Mouse (Mus musculus) myocyte (in vitro differentiated cells): ENCODE measurements around the gene Spo11. TPM values are rescaled to one million over a fixed set of nuclear protein-coding genes. Genes with fewer than 3 reads are reported as not detected.

ENCODE experiments used
- H3K27me3 ChIP-seq: one replicate; pipeline ENCODE4 v1.6.1; 2011; ENCODE audit not compliant: control insufficient read depth, insufficient read depth, insufficient read length
- H3K36me3 ChIP-seq: one replicate; pipeline ENCODE4 v1.6.1; 2011; ENCODE audit not compliant: control insufficient read depth, insufficient read depth
- H3K4me2 ChIP-seq: one replicate; pipeline ENCODE4 v1.6.1; 2011; ENCODE audit warnings: low read depth, control low read depth
- H3K4me3 ChIP-seq: one replicate; pipeline ENCODE4 v1.5.1; 2011; ENCODE audit warnings: mild to moderate bottlenecking, control low read depth, moderate library complexity
- H3K79me2 ChIP-seq: one replicate; pipeline ENCODE4 v1.6.1; 2011; ENCODE audit not compliant: control insufficient read depth, insufficient read depth
- H3ac ChIP-seq: one replicate; pipeline ENCODE4 v1.6.1; 2011; ENCODE audit not compliant: control insufficient read depth, insufficient read length
- CEBPB ChIP-seq: IDR thresholded peaks from 2 replicates; pipeline ENCODE4 v1.6.1; 2011; ENCODE audit warnings: mild to moderate bottlenecking, moderate library complexity; ENCODE audit not compliant: poor library complexity, insufficient read depth, severe bottlenecking
- E2F4 ChIP-seq: IDR thresholded peaks from one replicate; pipeline ENCODE4 v1.6.1; 2011; ENCODE audit warnings: mild to moderate bottlenecking, control low read depth, moderate library complexity; ENCODE audit not compliant: insufficient read depth
- MAX ChIP-seq: IDR thresholded peaks from one replicate; pipeline ENCODE4 v1.6.1; 2011; ENCODE audit warnings: low read depth, mild to moderate bottlenecking, control low read depth
- MYOD1 ChIP-seq, 3 experiments: IDR thresholded peaks; one replicate each; pipeline ENCODE4 v1.6.1; 2011; ENCODE audit warnings: control low read depth in 2 of 3, low read depth in 2 of 3, mild to moderate bottlenecking in 2 of 3, moderate library complexity in 1 of 3; ENCODE audit not compliant: insufficient read length in 2 of 3, control insufficient read depth in 1 of 3
- MYOG ChIP-seq, 3 experiments: IDR thresholded peaks; one replicate each; pipeline ENCODE4 v1.6.1; 2011; ENCODE audit warnings: control low read depth in 2 of 3, low read depth in 2 of 3, mild to moderate bottlenecking in 2 of 3; ENCODE audit not compliant: insufficient read length in 2 of 3, control insufficient read depth in 1 of 3, insufficient read depth in 1 of 3
- POLR2A ChIP-seq: IDR thresholded peaks from one replicate; pipeline ENCODE4 v1.6.1; 2011; ENCODE audit warnings: low read depth, mild to moderate bottlenecking, control low read depth, moderate library complexity; ENCODE audit not compliant: insufficient read length
- POLR2AphosphoS2 ChIP-seq: IDR thresholded peaks from one replicate; pipeline ENCODE4 v1.6.1; 2011; ENCODE audit warnings: low read depth, control low read depth; ENCODE audit not compliant: insufficient read length
- REST ChIP-seq: IDR thresholded peaks from one replicate; pipeline ENCODE4 v1.6.1; 2011; ENCODE audit warnings: mild to moderate bottlenecking, control low read depth, moderate library complexity; ENCODE audit not compliant: insufficient read depth, insufficient read length
- SRF ChIP-seq: IDR thresholded peaks from one replicate; pipeline ENCODE4 v1.6.1; 2011; ENCODE audit warnings: low read depth; ENCODE audit not compliant: control insufficient read depth, insufficient read length
- TCF12 ChIP-seq: IDR thresholded peaks from one replicate; pipeline ENCODE4 v1.6.1; 2011; ENCODE audit warnings: mild to moderate bottlenecking, control low read depth; ENCODE audit not compliant: poor library complexity, insufficient read depth, severe bottlenecking
- TCF3 ChIP-seq: IDR thresholded peaks from one replicate; pipeline ENCODE4 v1.6.1; 2011; ENCODE audit warnings: low read depth, control low read depth; ENCODE audit not compliant: insufficient read length
- USF1 ChIP-seq: IDR thresholded peaks from one replicate; pipeline ENCODE4 v1.6.1; 2011; ENCODE audit warnings: low read depth, mild to moderate bottlenecking, control low read depth, moderate library complexity
- polyA plus RNA-seq: library from polyadenylated mRNA; unstranded; fragments of >200 nt; fragmentation: generic; extraction: Trizol; gene quantifications from one replicate; pipeline ENCODE4 v1.2.1, GENCODE M21; 2012; ENCODE audit warnings: missing spikeins

Spo11 gene
- polyA plus RNA-seq, 1 experiment, result not detected

GRCm38 (mm10) chr2:172958579-172958978 lies 18.9 kb upstream of the Spo11 start:
- Histone ChIP-seq H3K36me3 (no peaks in the 10 kb centered on the region), H3ac (no peak overlapping the region), H3K79me2 (no peaks in the 10 kb centered on the region), H3K4me3 (no peak overlapping the region), H3K4me2 (no peak overlapping the region), H3K27me3 (no peaks in the 10 kb centered on the region)
- TF ChIP-seq E2F4, result no peak
- no peak for TF ChIP-seq TCF12
- TF ChIP-seq USF1, result no peak

- TF ChIP-seq POLR2AphosphoS2, result no peak
- TF ChIP-seq TCF12, result no peak
- no peak overlapping the region for H3K4me3 ChIP-seq
Observed at GRCm38 (mm10) chr2:172959006-172959768, 18.3 kb upstream of the Spo11 start.

GRCm38 (mm10) chr2:172960350-172960749 lies 17.1 kb upstream of the Spo11 start:
- H3K36me3 ChIP-seq, result no peaks in the 10 kb centered on the region
- H3K79me2 ChIP-seq, result no peaks in the 10 kb centered on the region
- no peak overlapping the region for H3K4me3 ChIP-seq
- no peaks in the 10 kb centered on the region for H3K27me3 ChIP-seq
- TF ChIP-seq POLR2A, result no peak
- TF ChIP-seq REST, result no peak
- no peak for TF ChIP-seq MYOD1 (IDR thresholded peaks at IDR 0.05; ENCODE audit: control insufficient read depth in 1 of 3, insufficient read length in 2 of 3, low read depth in 2 of 3)
- no peak for TF ChIP-seq MYOG (IDR thresholded peaks at IDR 0.05; ENCODE audit: control insufficient read depth in 1 of 3, insufficient read depth in 1 of 3, insufficient read length in 2 of 3, low read depth in 2 of 3)
- no peak for TF ChIP-seq E2F4
- no peak for TF ChIP-seq TCF3
- no peak for TF ChIP-seq CEBPB
- TF ChIP-seq USF1, result no peak
- no peak for TF ChIP-seq POLR2AphosphoS2
- TF ChIP-seq MAX, result no peak
- TF ChIP-seq TCF12, result no peak
- no peak for TF ChIP-seq SRF
- H3K4me2 ChIP-seq, result no peak overlapping the region
- H3ac ChIP-seq, result no peak overlapping the region

More at GRCm38 (mm10) chr2:172959006-172959768, 18.3 kb upstream of the Spo11 start:
- Histone ChIP-seq H3ac (no peak overlapping the region), H3K79me2 (no peaks in the 10 kb centered on the region), H3K36me3 (no peaks in the 10 kb centered on the region), H3K4me2 (no peak overlapping the region), H3K27me3 (no peaks in the 10 kb centered on the region)

- Histone ChIP-seq H3K4me2 (no peak overlapping the region), H3ac (no peak overlapping the region), H3K79me2 (no peaks in the 10 kb centered on the region), H3K27me3 (no peaks in the 10 kb centered on the region), H3K4me3 (no peak overlapping the region), H3K36me3 (no peaks in the 10 kb centered on the region)
- TF ChIP-seq TCF3 (no peak), MAX (no peak), MYOD1 (IDR thresholded peaks at IDR 0.05; ENCODE audit: control insufficient read depth in 1 of 3, insufficient read length in 2 of 3, low read depth in 2 of 3) (no peak), USF1 (no peak), REST (no peak), SRF (no peak), TCF12 (no peak)
Observed at GRCm38 (mm10) chr2:172961211-172961610, 16.3 kb upstream of the Spo11 start.

- TF ChIP-seq USF1 (no peak), E2F4 (no peak), TCF3 (no peak), MAX (no peak), MYOG (IDR thresholded peaks at IDR 0.05; ENCODE audit: control insufficient read depth in 1 of 3, insufficient read depth in 1 of 3, insufficient read length in 2 of 3, low read depth in 2 of 3) (no peak), MYOD1 (IDR thresholded peaks at IDR 0.05; ENCODE audit: control insufficient read depth in 1 of 3, insufficient read length in 2 of 3, low read depth in 2 of 3) (no peak), SRF (no peak), TCF12 (no peak), REST (no peak), CEBPB (no peak), POLR2AphosphoS2 (no peak), POLR2A (no peak)
- Histone ChIP-seq H3K79me2 (no peaks in the 10 kb centered on the region), H3K4me3 (no peak overlapping the region), H3K36me3 (no peaks in the 10 kb centered on the region), H3K4me2 (no peak overlapping the region), H3ac (no peak overlapping the region), H3K27me3 (no peaks in the 10 kb centered on the region)
Observed at GRCm38 (mm10) chr2:172965249-172965648, 12.3 kb upstream of the Spo11 start.
